Mouse (Mus musculus) heart, embryonic 13.5 days (tissue): ENCODE results near the gene Pcgf5. TPM values are rescaled to one million over a fixed set of nuclear protein-coding genes. Genes with fewer than 3 reads are reported as not detected.

Experiments used
- ATAC-seq: fragments of 200-750 bp; cut with Nextera tagmentation; 2 replicates; pipeline ENCODE4 v1.8.0; 2017; ENCODE audit warnings: moderate TSS enrichment; ENCODE audit not compliant: insufficient number of reproducible peaks, low FRiP score, low TSS enrichment; ENCODE audit errors: extremely low read depth
- H3K27ac ChIP-seq: fragments of 300-500 bp; sonication (generic); replicated peaks from 2 replicates; pipeline ENCODE4 v1.5.1; 2015; ENCODE audit warnings: moderate library complexity, mild to moderate bottlenecking, inconsistent platforms
- H3K27me3 ChIP-seq: fragments of 300-500 bp; sonication (generic); replicated peaks from 2 replicates; pipeline ENCODE4 v1.6.1; 2015; ENCODE audit warnings: mild to moderate bottlenecking, inconsistent platforms
- H3K36me3 ChIP-seq: fragments of 300-500 bp; sonication (generic); 2 replicates; pipeline ENCODE4 v1.6.1; 2015; ENCODE audit warnings: mild to moderate bottlenecking, inconsistent platforms
- H3K4me1 ChIP-seq: fragments of 300-500 bp; sonication (generic); 2 replicates; pipeline ENCODE4 v1.6.1; 2015; ENCODE audit warnings: inconsistent platforms
- H3K4me2 ChIP-seq: fragments of 300-500 bp; sonication (generic); 2 replicates; pipeline ENCODE4 v1.6.1; 2015; ENCODE audit warnings: inconsistent platforms, mild to moderate bottlenecking, moderate library complexity
- H3K4me3 ChIP-seq: fragments of 300-500 bp; sonication (generic); 2 replicates; pipeline ENCODE4 v1.5.1; 2015; ENCODE audit warnings: moderate library complexity, mild to moderate bottlenecking, inconsistent platforms
- H3K9ac ChIP-seq: fragments of 300-500 bp; sonication (generic); 2 replicates; pipeline ENCODE4 v1.6.1; 2015; ENCODE audit warnings: inconsistent platforms, mild to moderate bottlenecking, moderate library complexity
- H3K9me3 ChIP-seq: fragments of 300-500 bp; sonication (generic); 2 replicates; pipeline ENCODE4 v1.6.1; 2016; ENCODE audit warnings: inconsistent platforms
- WGBS: fragments of 180-500 bp; shearing (Covaris S2); methylation state at CpG from one replicate; pipeline ENCODE4 v1.1.7; 2015; ENCODE audit warnings: mixed read lengths; 5-methylcytosine and 5-hydroxymethylcytosine counted together
- polyA plus RNA-seq: library from polyadenylated mRNA; unstranded; fragments of >200 nt; fragmentation: Nextera tagmentation; extraction: Ambion mirVana; gene quantifications from 2 replicates; pipeline ENCODE4 v1.2.1, GENCODE M21; 2015

The Pcgf5 gene
- polyA plus RNA-seq, 1 experiment from 2014 or later: 37.5 TPM

DNA sequence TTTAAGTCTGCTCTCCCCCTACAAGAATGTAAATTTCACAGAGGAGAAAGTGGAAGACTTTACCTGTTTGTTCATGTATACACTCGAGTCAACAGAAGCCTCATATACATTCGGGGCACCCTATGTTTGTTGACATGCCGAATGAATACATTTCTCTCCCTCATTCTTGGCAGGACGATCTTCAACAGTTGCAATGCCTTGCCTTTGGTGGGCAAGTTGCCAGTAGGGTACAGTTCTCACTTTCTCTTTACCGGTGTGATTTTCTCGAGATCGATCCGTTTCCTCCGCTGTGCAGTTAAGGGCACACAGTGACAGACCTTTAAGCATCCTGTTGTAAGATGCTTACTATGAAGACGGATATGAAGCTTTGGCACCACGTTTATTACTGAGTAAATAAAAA lies 2.1 kb downstream of the Pcgf5 start:
- Histone ChIP-seq H3K27me3 (peaks cover 35% of the 10 kb centered on the region), H3K9ac (no peak overlapping the region), H3K36me3 (no peaks in the 10 kb centered on the region), H3K4me1 (peaks cover 14% of the 10 kb centered on the region), H3K4me2 (peak overlapping the region; percentile 93; the same call in 1 of the 2 replicates), H3K4me3 (no peak overlapping the region), H3K9me3 (no peaks in the 10 kb centered on the region), H3K27ac (no peak overlapping the region)
- ATAC-seq: no peak
- 68% methylated on average over 11 of the region's 11 CpGs for WGBS

DNA sequence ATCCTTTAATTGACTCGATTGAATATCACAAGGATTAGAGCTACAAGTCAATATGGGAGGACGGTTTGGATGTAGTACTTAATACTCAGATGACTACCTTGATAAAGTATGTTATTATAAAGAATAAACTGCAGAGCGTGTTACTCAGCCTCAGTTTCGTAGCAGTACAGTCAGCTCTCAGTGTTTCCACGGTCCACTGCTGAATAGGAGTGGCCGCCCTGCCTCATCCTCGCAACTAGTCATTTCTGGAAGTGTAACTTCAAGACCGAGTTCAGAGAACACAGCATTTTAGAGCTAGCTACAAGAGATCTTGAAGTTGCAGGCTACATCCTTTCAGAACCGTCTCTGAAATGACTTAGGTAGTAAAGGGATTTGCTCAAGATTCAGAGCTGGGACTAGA lies 2.8 kb downstream of the Pcgf5 start:
- Histone ChIP-seq H3K27me3 (peaks cover 31% of the 10 kb centered on the region), H3K4me2 (no peak overlapping the region), H3K36me3 (no peaks in the 10 kb centered on the region), H3K4me3 (no peak overlapping the region), H3K4me1 (peaks cover 14% of the 10 kb centered on the region), H3K9me3 (no peaks in the 10 kb centered on the region), H3K27ac (no peak overlapping the region), H3K9ac (no peak overlapping the region)
- 88% methylated on average over 9 of the region's 9 CpGs for WGBS
- ATAC-seq: no peak

GRCm38 (mm10) chr19:36362541-36362940 lies 14.4 kb downstream of the Pcgf5 start:
- 79% methylated on average over 5 of the region's 5 CpGs for WGBS
- Histone ChIP-seq H3K9me3 (no peaks in the 10 kb centered on the region), H3K9ac (no peak overlapping the region), H3K27me3 (no peaks in the 10 kb centered on the region), H3K27ac (no peak overlapping the region), H3K4me1 (peaks cover 15% of the 10 kb centered on the region), H3K4me3 (no peak overlapping the region), H3K36me3 (no peaks in the 10 kb centered on the region), H3K4me2 (no peak overlapping the region)
- no peak for ATAC-seq

DNA sequence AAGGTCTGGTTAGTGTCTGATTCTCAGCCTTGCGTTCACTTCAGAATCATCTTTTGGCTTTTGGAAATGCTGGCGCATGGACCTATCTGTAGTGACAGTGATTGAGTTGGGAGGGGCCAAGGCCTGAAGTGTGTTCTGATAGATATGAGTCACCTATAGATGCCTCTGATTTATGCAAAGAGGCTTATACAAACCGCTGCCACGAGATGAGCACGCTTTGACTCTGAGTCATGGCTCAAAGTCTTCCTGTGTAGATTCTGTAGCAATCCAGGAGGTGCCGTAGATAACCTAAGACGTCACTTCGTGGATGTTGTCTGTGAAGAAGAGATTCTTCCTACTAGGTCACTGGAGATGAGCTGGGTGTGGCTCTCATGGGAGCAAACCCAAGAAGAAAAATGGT lies 16.6 kb downstream of the Pcgf5 start:
- Histone ChIP-seq H3K27me3 (no peaks in the 10 kb centered on the region), H3K4me3 (no peak overlapping the region), H3K36me3 (no peaks in the 10 kb centered on the region), H3K4me2 (no peak overlapping the region), H3K9me3 (no peaks in the 10 kb centered on the region), H3K9ac (no peak overlapping the region), H3K4me1 (peaks cover 15% of the 10 kb centered on the region), H3K27ac (no peak overlapping the region)
- WGBS: 73% methylated on average over 8 of the region's 8 CpGs
- no peak for ATAC-seq

DNA sequence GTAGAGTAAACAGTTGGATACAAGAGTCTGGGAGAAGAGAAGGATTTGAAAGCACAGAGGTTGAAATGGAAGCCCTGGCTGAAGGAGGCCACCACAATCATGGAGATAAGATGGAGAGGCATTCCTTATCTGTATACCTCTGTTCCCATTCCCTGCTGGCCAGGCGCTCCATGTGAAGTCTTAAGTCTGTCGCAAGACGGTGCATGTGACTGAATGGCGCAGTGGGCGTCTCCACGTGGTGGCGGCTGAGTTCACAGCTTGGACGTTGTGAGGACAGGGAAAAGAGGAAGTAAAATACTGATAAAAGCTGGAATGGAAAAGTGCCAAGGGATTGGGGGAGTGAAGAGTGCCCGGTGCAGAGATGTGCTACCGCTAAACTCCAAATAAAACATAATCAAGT lies 23.4 kb downstream of the Pcgf5 start:
- 40% methylated on average over 10 of the region's 10 CpGs for WGBS

DNA sequence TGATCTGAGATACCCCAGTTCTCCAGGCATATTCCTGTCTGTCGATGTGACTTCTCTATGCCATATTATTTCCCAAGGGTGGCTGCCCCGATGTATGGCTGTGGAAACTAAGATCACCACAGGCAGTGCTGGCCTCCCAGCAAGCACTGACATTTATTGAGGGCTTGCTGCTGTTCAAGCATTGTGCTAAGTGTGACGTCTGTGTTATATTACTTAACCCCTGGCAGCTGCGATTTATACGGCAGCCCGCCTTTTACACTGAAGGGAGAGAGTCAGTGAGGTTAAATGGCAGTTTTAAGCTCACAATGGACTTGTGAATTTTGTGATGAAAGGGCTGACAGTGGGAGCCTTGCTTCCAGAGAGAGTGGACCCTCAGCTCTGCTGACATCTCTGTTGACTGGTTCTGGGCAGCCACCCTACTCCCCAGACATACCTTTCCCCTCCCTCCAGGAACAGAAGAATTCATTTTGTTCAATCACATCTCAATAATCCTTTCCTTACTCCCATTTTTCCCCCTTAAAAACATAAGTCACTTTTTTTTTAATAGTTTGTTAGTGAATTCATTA lies 25.0 kb downstream of the Pcgf5 start:
- no peak overlapping the region for H3K4me3 ChIP-seq
- peaks cover 29% of the 10 kb centered on the region for H3K4me1 ChIP-seq
- ATAC-seq: no peak
- peak overlapping the region; percentile 56; the same call in 1 of the 2 replicates for H3K9ac ChIP-seq
- WGBS: 29% methylated on average over 6 of the region's 6 CpGs
- no peaks in the 10 kb centered on the region for H3K27me3 ChIP-seq
- H3K9me3 ChIP-seq: no peaks in the 10 kb centered on the region
- no peak overlapping the region for H3K4me2 ChIP-seq
- H3K36me3 ChIP-seq: no peaks in the 10 kb centered on the region
- no peak overlapping the region; the same call in 1 of the 2 replicates for H3K27ac ChIP-seq

More for the DNA sequence above, 23.4 kb downstream of the Pcgf5 start:
- Histone ChIP-seq H3K9me3 (no peaks in the 10 kb centered on the region), H3K4me2 (no peak overlapping the region), H3K9ac (no peak overlapping the region), H3K36me3 (no peaks in the 10 kb centered on the region), H3K4me1 (peaks cover 29% of the 10 kb centered on the region), H3K27ac (no peak overlapping the region), H3K27me3 (no peaks in the 10 kb centered on the region), H3K4me3 (no peak overlapping the region)
- ATAC-seq: no peak

GRCm38 (mm10) chr19:36375200-36375783 lies 27.2 kb downstream of the Pcgf5 start:
- H3K27me3 ChIP-seq: no peaks in the 10 kb centered on the region

DNA sequence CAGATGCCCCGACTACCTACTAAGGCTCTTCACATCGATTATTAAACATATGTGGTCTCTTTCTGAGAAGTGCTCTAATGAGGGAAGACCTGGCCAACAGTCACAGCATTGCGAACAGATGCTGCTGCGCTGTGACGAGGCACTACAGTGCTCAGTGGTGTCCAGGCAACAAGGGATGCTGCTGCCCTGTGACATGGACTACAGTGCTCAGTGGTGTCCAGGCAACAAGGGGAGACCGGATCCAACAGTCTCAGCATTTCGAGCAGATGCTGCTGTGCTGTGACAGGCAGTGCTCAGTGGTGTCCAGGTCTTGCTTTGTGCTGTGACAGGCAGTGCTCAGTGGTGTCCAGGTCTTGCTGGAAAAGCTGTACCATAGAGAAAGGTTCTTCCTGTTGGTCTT lies 29.6 kb downstream of the Pcgf5 start:
- H3K4me1 ChIP-seq: peaks cover 14% of the 10 kb centered on the region
- no peaks in the 10 kb centered on the region for H3K36me3 ChIP-seq
- H3K9ac ChIP-seq: no peak overlapping the region
- no peak overlapping the region for H3K27ac ChIP-seq
- H3K9me3 ChIP-seq: no peaks in the 10 kb centered on the region
- no peak for ATAC-seq
- H3K4me3 ChIP-seq: no peak overlapping the region
- H3K27me3 ChIP-seq: no peaks in the 10 kb centered on the region
- 90% methylated on average over 7 of the region's 7 CpGs for WGBS
- no peak overlapping the region for H3K4me2 ChIP-seq

More at GRCm38 (mm10) chr19:36375200-36375783, 27.2 kb downstream of the Pcgf5 start:
- Histone ChIP-seq H3K36me3 (no peaks in the 10 kb centered on the region), H3K4me3 (no peak overlapping the region), H3K4me2 (no peak overlapping the region), H3K9me3 (no peaks in the 10 kb centered on the region), H3K27ac (no peak overlapping the region), H3K9ac (no peak overlapping the region), H3K4me1 (peaks cover 29% of the 10 kb centered on the region)
- 74% methylated on average over 11 of the region's 11 CpGs for WGBS
- no peak for ATAC-seq

- 72% methylated on average over 15 of the region's 15 CpGs for WGBS
- H3K4me1 ChIP-seq: peaks cover 8% of the 10 kb centered on the region
Measured at GRCm38 (mm10) chr19:36378511-36379232, 30.6 kb downstream of the Pcgf5 start.

GRCm38 (mm10) chr19:36382901-36383300 lies 34.8 kb downstream of the Pcgf5 start:
- WGBS: 87% methylated on average over 3 of the region's 3 CpGs
- no peak for ATAC-seq
- Histone ChIP-seq H3K9ac (no peak overlapping the region), H3K4me1 (peaks cover 6% of the 10 kb centered on the region; the same call in 1 of the 2 replicates), H3K9me3 (no peaks in the 10 kb centered on the region), H3K27ac (no peak overlapping the region), H3K27me3 (no peaks in the 10 kb centered on the region), H3K4me2 (no peak overlapping the region), H3K36me3 (no peaks in the 10 kb centered on the region), H3K4me3 (no peak overlapping the region)

More at GRCm38 (mm10) chr19:36378511-36379232, 30.6 kb downstream of the Pcgf5 start:
- H3K4me2 ChIP-seq: no peak overlapping the region
- no peak for ATAC-seq
- no peaks in the 10 kb centered on the region for H3K36me3 ChIP-seq
- H3K4me3 ChIP-seq: no peak overlapping the region
- H3K9me3 ChIP-seq: no peaks in the 10 kb centered on the region
- no peak overlapping the region for H3K27ac ChIP-seq
- H3K27me3 ChIP-seq: no peaks in the 10 kb centered on the region
- no peak overlapping the region for H3K9ac ChIP-seq

DNA sequence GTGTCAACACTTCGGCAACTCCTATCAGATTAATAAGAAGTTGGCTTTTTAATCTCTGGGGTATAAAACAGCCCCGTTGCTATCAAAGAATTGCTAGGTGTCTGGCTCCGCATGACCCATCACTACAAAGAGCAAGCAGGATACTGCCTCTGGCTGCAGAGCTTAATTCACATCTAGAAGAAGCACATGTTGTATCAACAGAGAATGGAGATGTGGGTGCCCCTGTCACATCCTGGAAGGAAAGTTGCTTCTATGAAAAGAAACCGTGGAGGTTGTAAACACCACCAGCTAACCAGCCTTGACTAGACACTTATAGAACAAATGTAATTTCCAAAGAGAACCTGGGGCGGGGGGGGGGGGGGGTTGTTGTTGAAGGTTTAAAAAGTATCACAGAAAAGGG lies 35.9 kb downstream of the Pcgf5 start:
- Histone ChIP-seq H3K36me3 (no peaks in the 10 kb centered on the region), H3K9me3 (no peaks in the 10 kb centered on the region), H3K4me1 (peaks cover 6% of the 10 kb centered on the region), H3K27ac (no peak overlapping the region), H3K9ac (no peak overlapping the region), H3K27me3 (no peaks in the 10 kb centered on the region), H3K4me3 (no peak overlapping the region), H3K4me2 (no peak overlapping the region)
- ATAC-seq: no peak
- WGBS: 66% methylated on average over 5 of the region's 5 CpGs
